Mouse (Mus musculus): ENCODE data around the gene Abhd2.

Abhd2 gene

GRCm38 (mm10) chr7:79375594-79375993, 102.6 kb downstream of the Abhd2 start:
- DNase-seq (ENCODE audit: low spot score in 2 of 2), result no peak

GRCm38 (mm10) chr7:79376516-79377275, 103.7 kb downstream of the Abhd2 start:
- DNase-seq (ENCODE audit: low spot score in 2 of 2), result no peak

DNA sequence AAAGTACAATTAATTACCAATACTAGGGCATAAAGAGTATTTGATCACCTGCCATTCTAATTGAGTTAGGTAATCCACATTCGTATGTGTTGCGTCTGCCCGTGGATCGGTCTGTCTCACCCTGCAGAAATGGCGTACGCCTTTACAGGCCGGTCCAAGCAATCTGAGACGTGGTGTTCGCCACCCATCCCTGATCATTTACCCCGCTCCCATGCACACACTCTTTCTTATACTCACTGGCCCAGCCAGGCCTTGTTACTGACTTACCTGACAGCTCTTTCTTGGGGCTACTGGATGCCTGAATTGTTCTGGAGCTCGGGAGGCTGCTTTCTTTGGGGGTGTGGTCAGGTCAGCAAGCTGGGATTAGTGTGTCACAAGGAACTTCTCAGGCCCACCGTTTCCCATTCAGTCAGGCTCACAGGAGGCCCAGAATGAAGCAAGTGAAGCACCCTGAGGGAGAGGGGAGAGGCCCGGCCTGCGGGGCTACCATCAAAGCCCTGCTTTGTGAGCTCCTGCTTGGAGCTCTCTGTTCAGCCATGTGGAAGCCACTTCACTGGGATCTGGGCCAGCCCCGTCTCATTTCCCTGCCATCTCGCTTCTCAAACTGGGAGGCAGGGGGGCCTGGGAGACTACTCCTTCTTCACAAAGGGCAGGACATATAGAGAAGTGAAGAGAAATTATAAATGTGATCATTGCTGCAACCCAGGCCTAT, 113.6 kb downstream of the Abhd2 start, which contains the start of gene Rlbp1:
Rlbp1 (minus strand) TSS at position 627 of the 712 bp plus-strand sequence.
- DNase-seq (ENCODE audit: low spot score in 2 of 2), result peak in 1 of 2 experiments; percentile 36

DNA sequence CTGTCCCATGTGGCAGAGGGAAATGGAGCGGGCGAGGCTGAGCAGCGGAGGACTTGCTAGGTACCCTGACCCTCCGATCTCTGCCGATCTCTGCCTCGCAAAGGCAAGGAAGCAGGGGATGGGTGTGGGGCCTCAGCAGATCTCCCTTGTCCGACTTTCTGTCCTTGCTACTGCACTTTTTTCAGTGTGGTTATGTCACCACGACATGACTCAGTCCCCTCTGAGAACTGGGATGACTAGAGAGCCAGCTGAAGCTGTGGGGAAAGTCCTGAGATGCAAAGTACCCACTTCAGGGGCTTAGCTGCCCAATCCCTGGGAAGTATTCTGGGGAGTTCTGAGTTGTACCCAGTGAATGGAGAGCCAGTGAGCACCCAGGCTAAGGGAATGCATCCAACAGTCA, 114.1 kb downstream of the Abhd2 start:
- DNase-seq (ENCODE audit: low spot score in 2 of 2), result no peak

DNA sequence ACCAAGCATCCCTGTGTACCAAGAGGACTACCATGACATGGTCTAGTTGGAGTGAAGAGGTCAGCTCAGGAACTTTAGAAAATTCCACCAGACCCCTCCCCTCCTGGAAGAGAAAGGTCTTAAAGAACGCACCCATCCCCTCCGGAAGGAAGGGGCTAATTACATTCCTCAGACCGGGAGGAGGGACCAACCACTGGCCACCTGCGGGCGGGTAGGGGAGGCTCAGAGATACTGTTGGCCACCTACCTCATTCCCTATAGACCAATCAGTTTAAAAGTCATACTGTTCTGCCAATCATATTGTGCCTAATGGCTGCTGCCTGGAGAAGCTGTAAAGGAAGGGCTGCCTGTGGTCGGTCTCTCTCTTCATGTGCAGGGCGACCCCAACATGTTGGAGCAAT, 115.0 kb downstream of the Abhd2 start:
- no peak for DNase-seq (ENCODE audit: low spot score in 2 of 2)

DNA sequence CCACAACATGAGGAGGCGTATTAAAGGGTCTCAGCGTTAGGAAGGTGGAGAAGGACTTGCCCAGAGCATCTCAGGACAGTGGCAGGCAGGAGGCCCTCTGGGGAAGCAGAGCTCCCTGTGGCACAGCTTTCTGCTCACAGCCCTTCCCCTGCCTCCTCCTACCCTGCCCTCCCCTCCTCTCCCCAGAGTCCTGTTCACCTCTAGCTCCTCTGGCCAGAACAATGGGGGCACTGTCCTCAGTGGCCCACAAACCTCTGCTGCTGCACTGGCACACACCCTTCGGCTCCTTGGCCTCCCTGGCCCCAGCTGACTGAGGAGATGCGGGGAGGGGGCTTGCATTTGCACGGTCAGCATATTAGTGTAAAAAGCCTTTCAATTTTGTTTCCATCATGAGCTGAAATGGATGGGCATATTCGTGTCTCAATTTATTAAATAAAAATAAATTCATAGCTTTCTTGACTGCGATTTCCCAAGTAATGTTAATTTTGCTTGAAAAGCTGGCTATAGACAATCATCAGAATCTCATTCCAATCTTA, 115.7 kb downstream of the Abhd2 start:
- DNase-seq (ENCODE audit: low spot score in 2 of 2), result no peak

DNA sequence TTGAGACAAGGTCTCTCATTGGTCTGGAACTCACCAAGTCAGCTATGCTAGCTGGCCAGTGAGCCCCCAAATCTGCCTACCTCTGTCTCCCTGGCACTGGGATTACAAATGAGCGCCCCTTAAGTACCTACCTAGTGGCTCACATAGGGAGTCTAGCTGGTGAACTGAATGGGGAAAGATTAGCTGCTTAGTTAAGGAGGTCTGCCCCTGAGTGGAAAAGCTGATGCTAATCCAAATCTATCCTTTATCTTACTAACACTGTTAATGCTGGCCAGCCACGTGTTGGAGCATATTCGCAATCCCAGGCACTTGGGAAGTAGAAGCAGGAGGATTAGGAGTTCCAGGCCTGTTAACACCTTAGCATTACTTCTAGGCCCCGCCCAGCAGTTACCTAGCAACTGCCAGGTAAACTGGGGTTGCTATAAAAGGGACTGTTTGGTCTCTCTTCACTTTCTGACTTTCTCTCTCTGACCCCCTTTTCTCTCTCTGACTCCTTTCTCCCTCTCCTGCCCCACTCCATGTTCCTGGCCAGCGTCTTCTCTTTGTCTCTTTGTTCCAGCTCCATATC, 117.2 kb downstream of the Abhd2 start:
- DNase-seq (ENCODE audit: low spot score in 2 of 2), result no peak

GRCm38 (mm10) chr7:79391471-79391870, 118.5 kb downstream of the Abhd2 start:
- no peak for DNase-seq (ENCODE audit: low spot score in 2 of 2)

DNA sequence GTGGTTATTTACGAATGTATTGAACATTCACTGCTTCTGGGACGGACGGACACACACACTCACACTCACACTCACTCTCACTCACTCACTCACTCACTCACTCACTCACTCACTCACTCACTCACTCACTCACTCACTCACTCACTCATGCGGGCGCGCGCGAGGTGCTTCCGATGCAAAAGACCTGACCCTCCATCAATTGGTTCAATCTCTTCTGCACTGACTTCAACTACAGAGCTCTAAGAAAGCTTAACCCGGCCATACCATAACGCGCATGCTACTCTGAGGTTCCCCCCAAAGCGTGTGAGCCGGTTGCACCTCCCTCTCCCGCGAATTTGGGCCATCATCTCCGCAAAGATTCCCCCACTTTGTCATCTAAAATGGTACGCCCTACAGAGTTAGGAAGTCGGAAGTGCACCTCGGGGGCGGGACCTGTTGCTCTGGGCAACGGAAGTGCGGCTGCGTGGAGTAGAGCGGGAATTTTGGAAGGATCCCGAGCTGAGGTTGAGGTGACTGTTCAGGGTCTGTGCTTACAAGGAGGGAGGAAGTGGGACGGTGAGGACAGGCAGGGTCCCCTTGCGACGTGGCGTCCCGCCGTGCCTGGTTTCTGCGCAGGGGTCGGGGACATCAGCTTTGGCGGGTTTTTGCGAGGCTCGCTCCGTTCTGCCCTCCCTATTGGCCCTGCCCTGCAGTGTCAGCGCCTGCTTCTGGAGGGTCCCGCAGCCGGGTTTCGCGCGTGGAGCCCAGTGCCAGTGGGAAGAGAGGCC, 119.1 kb downstream of the Abhd2 start, which contains the start of gene Fanci:
Fanci (plus strand) TSS at position 47 of the 767 bp plus-strand sequence.
- peak; percentile 96 for DNase-seq (ENCODE audit: low spot score in 2 of 2)

DNA sequence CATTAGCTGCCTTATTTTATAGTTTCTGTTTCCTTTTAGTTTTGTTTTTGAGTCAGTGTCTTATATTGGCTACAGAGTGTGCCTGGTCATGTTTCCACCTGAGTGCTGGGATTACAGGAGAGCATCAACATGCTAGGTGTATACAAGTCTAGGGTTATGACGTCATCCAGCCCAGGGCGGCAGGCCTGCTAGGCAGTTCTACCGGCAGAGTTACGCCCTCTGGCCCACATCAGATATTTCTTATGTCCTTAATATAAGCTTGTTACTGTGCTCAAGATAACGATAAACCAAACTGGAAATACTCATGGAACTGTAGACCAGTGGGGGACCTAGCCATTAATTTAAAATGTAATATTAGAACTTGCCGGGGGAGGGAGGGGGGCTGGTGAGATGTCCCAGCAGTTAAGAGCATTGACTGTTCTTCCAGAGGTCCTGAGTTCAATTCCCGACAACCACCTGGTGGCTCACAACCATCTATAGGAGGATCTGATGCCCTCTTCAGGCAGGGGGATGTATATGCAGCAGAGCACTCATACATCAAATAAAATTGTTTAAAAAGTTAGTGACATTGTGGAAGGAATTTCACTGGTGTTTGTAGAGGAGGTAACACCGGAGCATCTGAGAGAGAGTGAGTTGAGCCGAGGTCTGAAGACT, 120.0 kb downstream of the Abhd2 start:
- no peak for DNase-seq (ENCODE audit: low spot score in 2 of 2)

DNA sequence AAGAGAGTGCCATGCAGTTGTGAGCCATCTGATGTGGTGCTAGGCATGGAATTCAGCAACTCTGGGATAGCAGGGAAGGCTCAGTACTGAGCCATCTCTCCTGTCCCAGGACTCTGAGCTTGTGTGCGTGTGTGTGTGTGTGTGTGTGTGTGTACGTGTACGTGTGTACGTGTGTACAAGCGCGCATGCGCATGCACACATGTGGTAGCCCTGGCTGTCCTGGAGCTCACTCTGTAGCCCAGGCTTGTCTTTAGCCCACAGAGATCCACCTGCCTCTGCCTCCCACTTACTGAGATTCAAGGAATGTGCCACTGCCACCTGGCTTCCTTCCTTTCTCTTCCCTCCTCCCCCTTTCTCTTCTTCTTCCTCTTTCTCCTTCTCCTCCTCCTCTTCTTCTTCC, 120.9 kb downstream of the Abhd2 start:
- no peak for DNase-seq (ENCODE audit: low spot score in 2 of 2)

DNA sequence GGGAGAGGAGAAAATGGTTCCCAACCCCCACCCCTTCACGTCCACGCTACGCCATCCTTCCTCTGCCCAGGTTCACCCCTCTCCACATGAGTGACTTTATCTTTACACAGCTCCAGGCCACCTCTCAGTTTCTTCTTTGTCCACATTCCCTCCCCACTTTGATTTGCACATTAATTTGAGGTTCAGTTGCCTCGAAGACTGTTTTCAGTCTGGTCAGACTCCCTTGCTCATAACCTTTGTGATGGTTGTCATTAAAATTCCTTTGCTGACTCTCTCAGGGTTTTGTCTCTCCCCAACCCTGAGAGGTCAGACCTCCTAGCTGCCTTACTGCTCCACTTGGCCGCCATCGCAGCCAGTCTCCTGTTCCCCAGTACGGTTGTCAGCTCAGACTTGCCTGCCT, 121.7 kb downstream of the Abhd2 start:
- no peak for DNase-seq (ENCODE audit: low spot score in 2 of 2)

GRCm38 (mm10) chr7:79395186-79395585, 122.2 kb downstream of the Abhd2 start:
- DNase-seq (ENCODE audit: low spot score in 2 of 2), result no peak

DNA sequence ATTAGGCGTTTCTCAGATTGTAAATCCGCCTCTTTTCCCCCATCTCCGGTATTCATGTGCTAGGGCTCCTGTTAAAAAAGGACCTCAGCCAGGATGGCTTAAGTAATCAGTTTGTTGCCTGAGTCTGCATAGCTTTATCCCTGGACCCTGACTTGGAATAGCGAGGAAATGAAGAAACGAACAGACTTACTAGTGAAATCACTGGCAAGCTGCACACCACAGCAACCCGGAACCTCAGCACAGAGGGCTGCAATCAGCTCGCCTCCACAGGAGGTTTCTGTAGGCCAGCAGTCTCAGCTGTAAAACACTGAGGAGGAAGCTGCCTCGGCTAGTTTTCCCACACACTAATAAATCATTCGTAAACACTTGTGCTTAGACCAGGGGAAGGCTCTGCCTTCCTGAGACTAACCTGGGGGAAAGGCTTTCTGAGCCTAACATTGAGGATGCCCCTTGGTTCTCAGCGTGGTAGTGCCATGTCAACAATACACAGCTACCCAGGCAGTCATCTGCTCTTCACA, 124.5 kb downstream of the Abhd2 start:
- DNase-seq (ENCODE audit: low spot score in 2 of 2), result no peak

- no peak for DNase-seq (ENCODE audit: low spot score in 2 of 2)
These were observed 125.4 kb downstream of the Abhd2 start for GRCm38 (mm10) chr7:79398426-79398825.

DNA sequence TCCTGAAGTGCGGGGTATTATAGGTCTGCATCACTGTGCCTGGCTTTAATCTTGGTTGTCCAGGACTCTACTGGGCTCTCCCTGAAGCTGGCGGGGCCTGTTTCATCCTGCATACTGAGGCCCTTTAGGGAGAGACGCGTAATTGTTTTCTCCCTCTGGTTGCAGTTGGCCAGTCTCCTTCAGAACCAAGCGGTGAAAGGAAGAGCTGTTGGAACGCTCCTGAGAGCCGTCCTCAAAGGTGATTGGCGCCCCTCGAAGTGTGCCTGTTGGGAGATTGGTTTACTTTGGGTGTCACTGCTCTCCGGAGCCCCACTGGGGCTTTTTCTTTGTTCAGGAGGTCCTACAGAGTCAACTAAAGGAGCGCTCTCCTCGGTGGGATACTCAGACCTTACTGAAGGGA, 126.0 kb downstream of the Abhd2 start:
- no peak for DNase-seq (ENCODE audit: low spot score in 2 of 2)

DNA sequence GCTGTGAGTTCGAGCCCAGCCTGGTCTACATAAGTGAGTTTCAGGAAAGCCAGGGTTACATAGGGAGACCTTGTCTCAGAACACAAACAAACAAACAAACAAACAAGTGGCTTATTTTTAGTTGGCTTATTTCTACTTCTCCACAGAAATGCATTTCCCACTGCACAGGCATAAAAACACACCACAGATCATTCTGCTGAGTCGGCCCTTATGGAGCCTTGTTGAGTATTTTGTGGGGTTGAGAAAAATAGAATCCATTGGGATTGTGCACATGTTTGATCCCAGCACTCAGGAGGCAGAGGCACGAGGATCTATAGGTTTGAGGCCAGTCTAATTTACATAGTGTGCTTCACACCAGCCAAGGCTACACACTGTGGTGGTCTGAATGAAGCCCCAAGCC, 127.3 kb downstream of the Abhd2 start:
- no peak for DNase-seq (ENCODE audit: low spot score in 2 of 2)

GRCm38 (mm10) chr7:79414449-79415375, 141.7 kb downstream of the Abhd2 start:
- DNase-seq (ENCODE audit: low spot score in 2 of 2), result no peak
